Mouse (Mus musculus): ENCODE measurements around the gene Smim20.
A peak's percentile ranks its signal among the peaks of the same experiment; 100 is the strongest.

Gene Smim20

DNA sequence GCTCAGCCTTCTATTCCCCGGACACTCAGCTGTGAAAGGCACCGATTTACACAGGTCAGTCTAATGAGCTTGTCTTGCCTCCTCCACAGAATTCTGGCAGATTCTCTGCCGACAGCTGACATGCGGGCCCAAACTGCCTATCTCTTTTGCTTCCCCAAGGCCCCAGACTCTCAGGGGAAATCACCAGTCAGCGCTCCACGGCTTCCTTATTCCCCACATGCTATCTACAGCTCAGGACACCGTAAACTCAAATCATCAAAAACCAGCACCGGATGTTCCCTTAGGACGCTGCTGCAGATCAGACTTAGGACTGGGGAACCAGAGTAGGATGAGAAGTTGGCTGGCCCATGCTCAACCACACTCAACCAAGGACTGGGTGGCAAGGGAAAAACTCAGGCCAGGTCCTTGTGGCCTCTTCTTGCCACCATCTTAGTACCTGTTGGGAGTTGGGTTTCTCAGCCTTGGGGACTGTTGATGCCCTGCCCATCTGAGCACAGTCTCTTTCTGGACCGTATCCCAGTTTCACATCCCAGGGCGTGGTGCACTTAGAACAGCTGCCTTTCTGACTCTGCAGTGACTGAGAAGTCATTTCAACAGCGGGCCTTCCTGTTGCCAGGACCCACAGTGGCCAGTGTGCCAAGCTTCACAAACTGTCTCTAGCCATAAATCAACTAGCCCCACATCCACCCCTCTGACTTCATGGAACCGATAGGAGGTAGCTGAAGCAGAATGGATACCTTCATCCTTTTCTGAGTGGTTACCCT, 47.7 kb downstream of the Smim20 start:
- no peak for DNase-seq

DNA sequence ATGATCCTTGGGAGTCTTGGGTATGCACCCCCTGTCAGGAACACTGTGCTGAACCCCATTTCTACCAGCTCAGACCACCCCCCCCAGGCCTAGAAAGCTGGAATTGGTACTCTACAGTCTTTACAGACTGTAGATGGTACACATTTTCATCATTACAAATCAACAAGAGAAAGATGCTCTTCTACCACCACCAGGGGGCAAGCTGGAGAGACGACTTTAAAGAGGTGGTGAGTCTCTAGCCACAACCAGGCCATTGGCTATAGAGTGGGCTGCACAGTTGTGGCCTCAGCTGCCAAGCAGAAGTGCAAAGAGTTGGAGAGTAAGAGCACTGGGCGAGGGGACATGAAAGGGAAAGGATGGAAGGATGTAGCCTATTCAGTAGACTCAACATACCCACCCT, 48.9 kb downstream of the Smim20 start:
- DNase-seq = no peak

DNA sequence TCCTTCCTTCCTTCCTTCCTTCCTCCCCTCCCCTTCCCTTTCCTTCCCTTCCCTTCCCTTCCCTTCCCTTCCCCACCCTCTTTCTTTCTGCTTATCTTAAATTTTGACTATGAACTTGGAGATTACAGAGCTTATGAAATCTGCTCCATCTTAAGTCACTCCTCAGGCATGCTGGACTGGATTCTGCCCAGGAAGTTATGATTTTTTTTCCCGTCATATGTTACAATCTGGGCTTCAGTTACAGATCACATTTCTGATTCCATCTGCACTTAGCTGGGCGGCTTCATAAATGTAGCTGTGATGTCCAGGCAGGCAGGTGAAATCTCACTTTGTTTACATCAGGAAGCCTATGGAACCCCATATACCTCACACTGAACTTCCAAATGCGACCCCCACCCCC, 50.5 kb downstream of the Smim20 start:
- no peak for DNase-seq

GRCm38 (mm10) chr5:53317885-53318466, 51.1 kb downstream of the Smim20 start:
- DNase-seq = no peak

GRCm38 (mm10) chr5:53320331-53320730, 53.4 kb downstream of the Smim20 start:
- DNase-seq = no peak

GRCm38 (mm10) chr5:53321901-53322300, 55.0 kb downstream of the Smim20 start:
- DNase-seq = no peak

GRCm38 (mm10) chr5:53322471-53322870, 55.6 kb downstream of the Smim20 start:
- no peak for DNase-seq

DNA sequence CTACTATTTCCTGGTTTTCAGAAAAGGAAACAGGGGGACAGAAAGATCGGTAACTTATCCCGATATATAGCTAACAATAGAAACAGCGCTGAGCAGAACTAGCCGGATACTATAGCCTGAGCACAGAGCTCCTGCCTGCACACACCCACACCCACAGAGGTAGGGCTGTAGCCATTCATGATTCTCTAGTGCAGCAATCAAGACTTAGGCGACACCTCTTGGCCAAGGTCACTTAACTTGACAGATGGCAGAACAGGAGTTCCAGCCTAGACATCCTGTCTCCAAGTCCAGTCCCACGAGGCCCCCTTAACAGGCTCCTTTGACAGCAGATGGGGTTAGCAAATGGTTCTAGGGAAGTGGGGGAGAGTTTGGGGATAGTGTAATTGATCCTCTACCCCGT, 56.2 kb downstream of the Smim20 start:
- no peak for DNase-seq

- DNase-seq = no peak
Observed at GRCm38 (mm10) chr5:53324256-53324655, 57.4 kb downstream of the Smim20 start.

DNA sequence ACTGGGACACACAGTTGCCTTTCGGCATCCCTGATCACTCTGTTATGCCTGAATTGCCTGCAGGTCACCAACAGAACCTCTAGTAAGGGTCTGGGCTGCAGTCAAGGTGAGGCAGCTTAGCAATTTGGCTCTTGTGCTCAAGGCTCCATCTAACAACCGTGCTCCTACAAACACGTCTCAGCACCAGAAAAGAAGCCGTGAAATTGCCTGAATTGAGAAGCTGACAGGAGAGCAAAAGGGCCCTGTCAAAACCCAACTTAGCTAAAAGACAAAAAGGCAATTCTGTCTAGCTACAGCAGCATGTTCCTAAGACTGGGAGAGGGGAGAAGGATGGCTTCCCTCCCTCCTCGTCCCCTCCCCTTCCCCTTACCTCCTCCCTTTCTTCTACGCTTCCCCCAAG, 57.9 kb downstream of the Smim20 start:
- DNase-seq = no peak

- peak; percentile 63 for DNase-seq
Observed at GRCm38 (mm10) chr5:53326023-53326422, 59.1 kb downstream of the Smim20 start.

DNA sequence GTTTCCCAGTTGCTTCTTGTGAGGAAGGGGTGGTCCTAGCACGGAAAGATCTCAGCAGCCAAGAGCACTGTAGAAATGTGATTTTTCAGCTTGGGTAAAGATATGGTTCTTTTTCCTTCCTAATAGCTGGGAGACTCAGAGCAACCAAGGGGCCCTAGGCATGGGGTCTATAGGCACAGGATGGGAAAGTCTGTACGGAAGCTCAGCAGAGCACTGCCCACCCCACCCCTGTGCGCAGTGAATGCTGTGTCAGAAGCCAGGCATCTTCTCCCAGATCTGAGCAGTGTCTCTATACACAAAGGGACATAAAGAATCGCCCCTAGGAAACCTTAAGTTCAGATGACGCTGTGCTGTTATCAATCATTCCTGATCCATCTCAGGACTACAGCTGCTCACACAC, 59.6 kb downstream of the Smim20 start:
- DNase-seq = no peak

All from cerebellum, adult 11 months (tissue).